Mouse (Mus musculus): ENCODE data around the gene Ifna6.
A peak's percentile ranks its signal among the peaks of the same experiment; 100 is the strongest.
"Not testable (repeated sequence)": the region's sequence is repeated elsewhere in the genome, so short reads cannot be mapped to it uniquely, and the experiment has no call there.

The Ifna6 gene

GRCm38 (mm10) chr4:88827116-88827515 is at the start of gene Ifna6:
TSS of gene Ifna6 (plus strand) at chr4:88827416.
- not testable (repeated sequence) for DNase-seq (ENCODE audit: low spot score in 2 of 2)

- DNase-seq (ENCODE audit: low spot score in 2 of 2), result not testable (repeated sequence)
These were observed 47.7 kb upstream of the Ifna6 start, which contains the start of gene Gm13272 for GRCm38 (mm10) chr4:88779550-88779949. TSS of gene Gm13272 (plus strand) at chr4:88779850.

GRCm38 (mm10) chr4:88780320-88780719 is 46.9 kb upstream of the Ifna6 start:
- DNase-seq (ENCODE audit: low spot score in 2 of 2), result not testable (repeated sequence)

GRCm38 (mm10) chr4:88781831-88782230 is 45.4 kb upstream of the Ifna6 start, which contains the start of gene Ifnz:
TSS of gene Ifnz (plus strand) at chr4:88782131.
- DNase-seq (ENCODE audit: low spot score in 2 of 2), result not testable (repeated sequence)

GRCm38 (mm10) chr4:88782335-88782734 is 44.9 kb upstream of the Ifna6 start:
- DNase-seq (ENCODE audit: low spot score in 2 of 2), result not testable (repeated sequence)

- DNase-seq (ENCODE audit: low spot score in 2 of 2), result not testable (repeated sequence)
These were observed 41.8 kb upstream of the Ifna6 start, which contains the start of gene Gm13276 for GRCm38 (mm10) chr4:88785409-88785808. TSS of gene Gm13276 (plus strand) at chr4:88785709.

GRCm38 (mm10) chr4:88788402-88788801 is 38.8 kb upstream of the Ifna6 start, which contains the start of gene Gm13277:
TSS of gene Gm13277 (plus strand) at chr4:88788632.
- DNase-seq (ENCODE audit: low spot score in 2 of 2), result peak; percentile 22 to 74

GRCm38 (mm10) chr4:88791250-88791649 is 36.0 kb upstream of the Ifna6 start, which contains the start of gene Gm13278:
TSS of gene Gm13278 (plus strand) at chr4:88791550.
- not testable (repeated sequence) for DNase-seq (ENCODE audit: low spot score in 2 of 2)

GRCm38 (mm10) chr4:88793936-88794675 is 33.1 kb upstream of the Ifna6 start, which contains the start of gene Gm13275:
TSS of gene Gm13275 (plus strand) at chr4:88794487.
- DNase-seq (ENCODE audit: low spot score in 2 of 2), result peak; percentile 46 to 74

GRCm38 (mm10) chr4:88797097-88797496 is 30.1 kb upstream of the Ifna6 start, which contains the start of gene Gm13279:
TSS of gene Gm13279 (plus strand) at chr4:88797397.
- DNase-seq (ENCODE audit: low spot score in 2 of 2), result not testable (repeated sequence)

GRCm38 (mm10) chr4:88799365-88799764 is 27.9 kb upstream of the Ifna6 start, which contains the start of gene Gm13285:
TSS of gene Gm13285 (plus strand) at chr4:88799665.
- DNase-seq (ENCODE audit: low spot score in 2 of 2), result not testable (repeated sequence)

GRCm38 (mm10) chr4:88802954-88803353 is 24.3 kb upstream of the Ifna6 start, which contains the start of gene Gm13287:
TSS of gene Gm13287 (plus strand) at chr4:88803254.
- not testable (repeated sequence) for DNase-seq (ENCODE audit: low spot score in 2 of 2)

GRCm38 (mm10) chr4:88805231-88805630 is 22.0 kb upstream of the Ifna6 start, which contains the start of gene Gm13288:
TSS of gene Gm13288 (plus strand) at chr4:88805531.
- DNase-seq (ENCODE audit: low spot score in 2 of 2), result not testable (repeated sequence)

GRCm38 (mm10) chr4:88805761-88806160 is 21.5 kb upstream of the Ifna6 start:
- DNase-seq (ENCODE audit: low spot score in 2 of 2), result peak in 1 of 2 experiments; percentile 3

- no peak for DNase-seq (ENCODE audit: low spot score in 2 of 2)
These were observed 11.3 kb upstream of the Ifna6 start, which contains the start of gene Ifna7 for GRCm38 (mm10) chr4:88815928-88816327. TSS of gene Ifna7 (plus strand) at chr4:88816228.

- no peak for DNase-seq (ENCODE audit: low spot score in 2 of 2)
These were observed 7.6 kb upstream of the Ifna6 start, which contains the start of gene Ifna11 for GRCm38 (mm10) chr4:88819659-88820058. TSS of gene Ifna11 (plus strand) at chr4:88819959.

- DNase-seq (ENCODE audit: low spot score in 2 of 2), result no peak
These were observed 4.2 kb upstream of the Ifna6 start for GRCm38 (mm10) chr4:88822995-88823394.

GRCm38 (mm10) chr4:88830523-88830922 is 3.3 kb downstream of the Ifna6 start:
- DNase-seq (ENCODE audit: low spot score in 2 of 2), result peak in 1 of 2 experiments; percentile 27

- not testable (repeated sequence) for DNase-seq (ENCODE audit: low spot score in 2 of 2)
These were observed 8.0 kb downstream of the Ifna6 start, which contains the start of gene Ifna5 for GRCm38 (mm10) chr4:88835225-88835624. TSS of gene Ifna5 (plus strand) at chr4:88835525.

- peak in 1 of 2 experiments; percentile 7 for DNase-seq (ENCODE audit: low spot score in 2 of 2)
These were observed 11.6 kb downstream of the Ifna6 start for GRCm38 (mm10) chr4:88838828-88839227.

- DNase-seq (ENCODE audit: low spot score in 2 of 2), result no peak
These were observed 12.8 kb downstream of the Ifna6 start for GRCm38 (mm10) chr4:88840058-88840457.

GRCm38 (mm10) chr4:88841438-88841911 is 14.3 kb downstream of the Ifna6 start, which contains the start of gene Ifna4:
TSS of gene Ifna4 (plus strand) at chr4:88841861.
- DNase-seq (ENCODE audit: low spot score in 2 of 2), result no peak

All from left cerebral cortex, adult 9 months (tissue).